Mouse (Mus musculus) thymus, adult 2 months (tissue): ENCODE results near the gene Rimbp3. TPM values are rescaled to one million over a fixed set of nuclear protein-coding genes. Genes with fewer than 3 reads are reported as not detected.
"Not testable (repeated sequence)": the region's sequence is repeated elsewhere in the genome, so short reads cannot be mapped to it uniquely, and the experiment has no call there.

Experiments
- DNase-seq: peaks from one replicate; pipeline ENCODE4 v3.0.0; 2021
- H3K27ac ChIP-seq: fragments of 200-500 bp; 2 replicates; pipeline ENCODE4 v1.5.1; 2012; ENCODE audit warnings: low read length, control low read depth; ENCODE audit not compliant: control insufficient read depth, insufficient read depth
- H3K27me3 ChIP-seq: fragments of 200-500 bp; 2 replicates; pipeline ENCODE4 v1.6.1; 2012; ENCODE audit warnings: mild to moderate bottlenecking, low read length, moderate library complexity, mixed read lengths; ENCODE audit not compliant: control insufficient read depth, insufficient read depth
- H3K36me3 ChIP-seq: fragments of 200-500 bp; 2 replicates; pipeline ENCODE4 v1.6.1; 2012; ENCODE audit warnings: mild to moderate bottlenecking, low read length, moderate library complexity; ENCODE audit not compliant: control insufficient read depth, insufficient read depth
- H3K4me1 ChIP-seq: fragments of 200-500 bp; replicated peaks from 2 replicates; pipeline ENCODE4 v1.6.1; 2012; ENCODE audit warnings: low read length; ENCODE audit not compliant: control insufficient read depth, insufficient read depth
- H3K4me3 ChIP-seq: fragments of 200-500 bp; 2 replicates; pipeline ENCODE4 v1.5.1; 2012; ENCODE audit warnings: mild to moderate bottlenecking, low read length, control low read depth, moderate library complexity; ENCODE audit not compliant: control insufficient read depth, insufficient read depth
- CTCF ChIP-seq: fragments of 200-500 bp; IDR thresholded peaks from 2 replicates; pipeline ENCODE4 v1.5.1; 2012; ENCODE audit warnings: mild to moderate bottlenecking, control low read depth, low read length, moderate library complexity, borderline replicate concordance; ENCODE audit not compliant: control insufficient read depth, poor library complexity, insufficient read depth; ENCODE audit errors: extremely low read depth
- POLR2A ChIP-seq: fragments of 200-500 bp; IDR thresholded peaks from 2 replicates; pipeline ENCODE4 v1.6.1; 2012; ENCODE audit warnings: mild to moderate bottlenecking, low read length, control low read depth, moderate library complexity; ENCODE audit not compliant: control insufficient read depth, poor library complexity, insufficient read depth; ENCODE audit errors: extremely low read depth
- WGBS: fragments of 180-500 bp; shearing (Covaris S2); methylation state at CpG from one replicate; pipeline ENCODE4 v1.1.7; 2018; 5-methylcytosine and 5-hydroxymethylcytosine counted together
- polyA plus RNA-seq: library from polyadenylated mRNA; depleted of rRNA; stranded (reverse); fragments of >200 nt; gene quantifications from 2 replicates; pipeline ENCODE4 v1.2.3, GENCODE M21; 2012; rRNA removed

Gene Rimbp3
- polyA plus RNA-seq = 0.41 and 0.51 TPM in 2 replicates

GRCm38 (mm10) chr16:17208389-17209361 is at the start of gene Rimbp3:
Gene Rimbp3 (plus strand): TSS chr16:17208603.
- WGBS = under 1% methylated on average over 85 of the region's 85 CpGs
- TF ChIP-seq CTCF = peak; percentile 93
- TF ChIP-seq POLR2A = 0 out of 2 replicates have a peak, but pooled peaks have one; percentile 47
- DNase-seq = peak; percentile 83
- Histone ChIP-seq H3K27me3 (no peaks in the 10 kb centered on the region), H3K4me1 (peaks cover 17% of the 10 kb centered on the region), H3K4me3 (peak within 1 kb of the TSS; percentile 73), H3K27ac (no peak within 1 kb of the TSS), H3K36me3 (no peaks in the 10 kb centered on the region)

GRCm38 (mm10) chr16:17165478-17165877 is 42.9 kb upstream of the Rimbp3 start:
- 93% methylated on average over 1 of the region's 1 CpGs for WGBS
- not testable (repeated sequence) for DNase-seq, H3K4me1 ChIP-seq, H3K4me3 ChIP-seq, H3K27ac ChIP-seq, H3K27me3 ChIP-seq
- H3K36me3 ChIP-seq = peaks cover 17% of the 10 kb centered on the region

- Histone ChIP-seq H3K27ac (no peak overlapping the region), H3K36me3 (peaks cover 27% of the 10 kb centered on the region)
These were observed 41.2 kb upstream of the Rimbp3 start for GRCm38 (mm10) chr16:17167179-17167578.

DNA sequence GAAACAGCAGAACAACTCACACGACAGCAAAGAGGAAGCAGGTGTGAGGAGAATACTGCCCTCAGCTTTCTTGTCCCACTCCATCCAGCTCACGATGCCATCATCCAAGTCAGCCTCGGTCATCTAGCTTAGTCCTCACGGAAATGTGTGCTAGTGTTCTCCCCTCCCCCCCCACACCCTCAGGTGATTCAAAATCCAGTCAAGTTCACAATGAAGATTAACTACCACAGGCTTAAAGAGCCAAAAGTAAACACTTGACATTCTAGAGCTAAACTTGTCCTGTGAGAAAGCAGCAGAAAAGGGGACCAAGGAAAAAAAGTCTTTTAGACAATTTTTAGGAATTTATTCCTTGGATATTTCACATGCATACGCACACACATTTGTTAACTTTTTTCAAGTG is 40.4 kb upstream of the Rimbp3 start:
- DNase-seq = no peak
- Histone ChIP-seq H3K27ac (no peak overlapping the region), H3K27me3 (no peaks in the 10 kb centered on the region), H3K36me3 (peaks cover 36% of the 10 kb centered on the region), H3K4me1 (no peaks in the 10 kb centered on the region), H3K4me3 (no peak overlapping the region)
- no peak for TF ChIP-seq POLR2A
- no peak for TF ChIP-seq CTCF
- WGBS = 94% methylated on average over 5 of the region's 5 CpGs

More at GRCm38 (mm10) chr16:17167179-17167578, 41.2 kb upstream of the Rimbp3 start:
- DNase-seq = no peak
- Histone ChIP-seq H3K4me1 (no peaks in the 10 kb centered on the region), H3K4me3 (no peak overlapping the region), H3K27me3 (no peaks in the 10 kb centered on the region)
- TF ChIP-seq POLR2A (no peak), CTCF (no peak)

- TF ChIP-seq POLR2A (no peak), CTCF (no peak)
- 85% methylated on average over 2 of the region's 2 CpGs for WGBS
- H3K36me3 ChIP-seq = peaks cover 34% of the 10 kb centered on the region
- no peak overlapping the region for H3K4me3 ChIP-seq
- H3K27me3 ChIP-seq = no peaks in the 10 kb centered on the region
- DNase-seq = no peak
- no peak overlapping the region for H3K27ac ChIP-seq
- no peaks in the 10 kb centered on the region for H3K4me1 ChIP-seq
These were observed 32.6 kb upstream of the Rimbp3 start for GRCm38 (mm10) chr16:17175765-17176164.

GRCm38 (mm10) chr16:17177623-17178170 is 30.7 kb upstream of the Rimbp3 start:
- Histone ChIP-seq H3K36me3 (peaks cover 19% of the 10 kb centered on the region), H3K4me3 (no peak overlapping the region), H3K27ac (no peak overlapping the region), H3K4me1 (no peaks in the 10 kb centered on the region), H3K27me3 (no peaks in the 10 kb centered on the region)
- TF ChIP-seq CTCF (no peak), POLR2A (no peak)
- 100% methylated on average over 1 of the region's 1 CpGs for WGBS
- DNase-seq = no peak
